Comparison of ENCODE assay signal across 8 mouse cellular contexts in genomic region chr4:45478178-45478577, GRCm38 (mm10). TPM values are rescaled to one million over a fixed set of nuclear protein-coding genes. Genes with fewer than 3 reads are reported as not detected.
DNase-seq lines count a peak whose midpoint lies in the region; ATAC-seq and TF ChIP-seq lines count a peak whose summit lies in the region.

No protein-coding gene starts in this region.

- H3K27ac ChIP-seq in kidney, adult 2 months (ENCODE audit: insufficient read depth, low read depth, low read length), result peak overlapping the region; percentile 10; the same call in 1 of the 2 replicates
- peak overlapping the region; percentile 70; the same call in 1 of the 2 replicates for H3K27ac ChIP-seq in limb, embryonic 12.5 days

- no peak for ATAC-seq in limb, embryonic 12.5 days (ENCODE audit: insufficient number of reproducible peaks, insufficient read depth, low FRiP score, low TSS enrichment, low read depth)

- TF ChIP-seq CTCF in kidney, adult 2 months (conservative IDR thresholded peaks at IDR 0.05; ENCODE audit: insufficient read depth, insufficient read length, low read depth, low read length), result no peak

- H3K4me3 ChIP-seq in kidney, adult 2 months (ENCODE audit: insufficient read depth, low read depth, low read length), result no peak overlapping the region
- no peak overlapping the region for H3K4me3 ChIP-seq in limb, embryonic 12.5 days (replicated peaks)

- no peaks in the 10 kb centered on the region for H3K27me3 ChIP-seq in kidney, adult 2 months (replicated peaks; ENCODE audit: control insufficient read depth, insufficient read depth, low read length)
- H3K27me3 ChIP-seq in limb, embryonic 12.5 days, result 0 out of 2 replicates have a peak, but pooled peaks cover 4% of the 10 kb centered on the region

- peak overlapping the region; percentile 4; the same call in 1 of the 2 replicates for H3K4me2 ChIP-seq in limb, embryonic 12.5 days

- H3K36me3 ChIP-seq in kidney, adult 2 months (ENCODE audit: control insufficient read depth, insufficient read depth, low read length), result no peaks in the 10 kb centered on the region
- H3K36me3 ChIP-seq in limb, embryonic 12.5 days, result no peaks in the 10 kb centered on the region

- H3K9me3 ChIP-seq in limb, embryonic 12.5 days, result no peaks in the 10 kb centered on the region

- TF ChIP-seq POLR2A in kidney, adult 2 months (IDR thresholded peaks at IDR 0.05; ENCODE audit: low read depth, low read length), result no peak

- H3K9ac ChIP-seq in limb, embryonic 12.5 days (replicated peaks), result 0 out of 2 replicates have a peak overlapping the region, but pooled peaks have one; percentile 12

- 37% methylated on average over 7 of the region's 7 CpGs for WGBS in kidney, adult 2 months
- 28% methylated on average over 7 of the region's 7 CpGs for WGBS in limb, embryonic 12.5 days

- DNase-seq in kidney, adult 2 months, result no peak
- no peak for DNase-seq in kidney, postnatal 14 days
- DNase-seq in cerebellum, adult 8-10 months, result peak; percentile 6
- peak; percentile 47 to 52 for DNase-seq in frontal cortex, postnatal 10 days (ENCODE audit: low spot score in 2 of 2)
- DNase-seq in B cell, adult 2 months, result no peak
- no peak for DNase-seq in urinary bladder, postnatal 14 days (ENCODE audit: low spot score)
- DNase-seq in embryo, embryonic 10 days (ENCODE audit: low spot score), result no peak

- H3K4me1 ChIP-seq in kidney, adult 2 months (ENCODE audit: control insufficient read depth, insufficient read depth, low read length), result peaks cover 67% of the 10 kb centered on the region
- H3K4me1 ChIP-seq in limb, embryonic 12.5 days (replicated peaks), result peaks cover 82% of the 10 kb centered on the region

RNA-seq across cellular contexts. Expression of gene Shb, which starts 54.1 kb away (rescaled TPM):
- polyA plus RNA-seq in kidney, adult 2 months (2012; rRNA removed), result 57.1 and 59.4 TPM in 2 replicates
- polyA plus RNA-seq in limb, embryonic 12.5 days (2016; fragmentation: Nextera tagmentation; extraction: Ambion mirVana), result 6.6 and 8.3 TPM in 2 replicates

Comparison
In these comparisons a context has a peak if more than half of its experiments do, and no peak if none do; other contexts are left out.
1. DNase-seq: peak in cerebellum, adult 8-10 months (single experiment) and frontal cortex, postnatal 10 days (2 of 2); none in kidney, adult 2 months (single experiment), kidney, postnatal 14 days (single experiment), B cell, adult 2 months (0 of 2), urinary bladder, postnatal 14 days (single experiment) and embryo, embryonic 10 days (single experiment).